Mouse (Mus musculus): Measurements from ENCODE around the gene Ada. TPM values are rescaled to one million over a fixed set of nuclear protein-coding genes. Genes with fewer than 3 reads are reported as not detected.

Gene Ada
- total RNA-seq (2021): 1 to 10 TPM; 5.0 to 5.9 TPM

GRCm38 (mm10) chr2:163749647-163750611, at the start of gene Ada:
Gene Ada (minus strand): TSS chr2:163750239.
- peak; percentile 57 for DNase-seq
- intact Hi-C loops (cut with DNase I): no loop called here

- intact Hi-C loops (cut with DNase I): no loop called here
- DNase-seq: peak; percentile 30
Observed at GRCm38 (mm10) chr2:163798411-163798810, 48.4 kb upstream of the Ada start.

- intact Hi-C loops (cut with DNase I): loop anchor here (10.0 kb wide), 1 partner anchor 46 kb away; no protein-coding TSS in a partner anchor
- peak; percentile 76 for DNase-seq
Observed at GRCm38 (mm10) chr2:163788484-163788883, 38.4 kb upstream of the Ada start.

GRCm38 (mm10) chr2:163787709-163788108, 37.7 kb upstream of the Ada start:
- intact Hi-C loops (cut with DNase I): loop anchor here (10.0 kb wide), 1 partner anchor 47 kb away; no protein-coding TSS in a partner anchor
- peak; percentile 38 for DNase-seq

- intact Hi-C loops (cut with DNase I): loop anchor here (10.0 kb wide), 1 partner anchor 48 kb away; no protein-coding TSS in a partner anchor
- no peak for DNase-seq
Observed at GRCm38 (mm10) chr2:163787086-163787485, 37.0 kb upstream of the Ada start.

GRCm38 (mm10) chr2:163783901-163784300, 33.9 kb upstream of the Ada start:
- no peak for DNase-seq
- intact Hi-C loops (cut with DNase I): loop anchor here (10.0 kb wide), 1 partner anchor 51 kb away; no protein-coding TSS in a partner anchor

GRCm38 (mm10) chr2:163783368-163783767, 33.3 kb upstream of the Ada start:
- intact Hi-C loops (cut with DNase I): loop anchor here (10.0 kb wide), 1 partner anchor 51 kb away; no protein-coding TSS in a partner anchor
- DNase-seq: no peak

- no peak for DNase-seq
- intact Hi-C loops (cut with DNase I): no loop called here
Observed at GRCm38 (mm10) chr2:163778896-163779295, 28.9 kb upstream of the Ada start.

- intact Hi-C loops (cut with DNase I): no loop called here
- DNase-seq: no peak
Observed at GRCm38 (mm10) chr2:163777061-163777460, 27.0 kb upstream of the Ada start.

GRCm38 (mm10) chr2:163776661-163777060, 26.6 kb upstream of the Ada start:
- no peak for DNase-seq
- intact Hi-C loops (cut with DNase I): no loop called here

GRCm38 (mm10) chr2:163770731-163771130, 20.7 kb upstream of the Ada start:
- intact Hi-C loops (cut with DNase I): no loop called here
- no peak for DNase-seq

GRCm38 (mm10) chr2:163766890-163767289, 16.9 kb upstream of the Ada start:
- no peak for DNase-seq
- intact Hi-C loops (cut with DNase I): no loop called here

- DNase-seq: no peak
- intact Hi-C loops (cut with DNase I): no loop called here
Observed at GRCm38 (mm10) chr2:163766261-163766660, 16.2 kb upstream of the Ada start.

GRCm38 (mm10) chr2:163761402-163761801, 11.4 kb upstream of the Ada start:
- no peak for DNase-seq
- intact Hi-C loops (cut with DNase I): no loop called here

GRCm38 (mm10) chr2:163760589-163760988, 10.6 kb upstream of the Ada start:
- intact Hi-C loops (cut with DNase I): no loop called here
- no peak for DNase-seq

GRCm38 (mm10) chr2:163758146-163758545, 8.1 kb upstream of the Ada start:
- DNase-seq: no peak
- intact Hi-C loops (cut with DNase I): no loop called here

GRCm38 (mm10) chr2:163756723-163757122, 6.7 kb upstream of the Ada start:
- intact Hi-C loops (cut with DNase I): no loop called here
- peak; percentile 67 for DNase-seq

- intact Hi-C loops (cut with DNase I): no loop called here
Observed at GRCm38 (mm10) chr2:163754228-163754627, 4.2 kb upstream of the Ada start.

GRCm38 (mm10) chr2:163744801-163745570, 5.1 kb downstream of the Ada start:
- DNase-seq: no peak
- intact Hi-C loops (cut with DNase I): no loop called here

More at GRCm38 (mm10) chr2:163754228-163754627, 4.2 kb upstream of the Ada start:
- no peak for DNase-seq

- intact Hi-C loops (cut with DNase I): no loop called here
- DNase-seq: no peak
Observed at GRCm38 (mm10) chr2:163743357-163743756, 6.7 kb downstream of the Ada start.

GRCm38 (mm10) chr2:163742656-163743055, 7.4 kb downstream of the Ada start:
- intact Hi-C loops (cut with DNase I): no loop called here
- no peak for DNase-seq
